Mouse (Mus musculus) liver, embryonic 13.5 days (tissue): ENCODE measurements around the gene Tiam1. TPM values are rescaled to one million over a fixed set of nuclear protein-coding genes. Genes with fewer than 3 reads are reported as not detected.
A peak's percentile ranks its signal among the peaks of the same experiment; 100 is the strongest.

Experiments used
- ATAC-seq: fragments of 200-750 bp; cut with Nextera tagmentation; 2 replicates; pipeline ENCODE4 v1.8.0; 2017; ENCODE audit warnings: low read depth, mild to moderate bottlenecking, moderate number of reproducible peaks, moderate library complexity
- DNase-seq: peaks from one replicate; pipeline ENCODE4 v3.0.0; 2022
- H3K27ac ChIP-seq: fragments of 300-500 bp; sonication (generic); 2 replicates; pipeline ENCODE4 v1.5.1; 2015; ENCODE audit warnings: moderate library complexity, mild to moderate bottlenecking, inconsistent platforms
- H3K27me3 ChIP-seq: fragments of 300-500 bp; sonication (generic); 2 replicates; pipeline ENCODE4 v1.6.1; 2015; ENCODE audit warnings: mild to moderate bottlenecking, inconsistent platforms
- H3K36me3 ChIP-seq: fragments of 300-500 bp; sonication (generic); 2 replicates; pipeline ENCODE4 v1.6.1; 2015; ENCODE audit warnings: mild to moderate bottlenecking, inconsistent platforms
- H3K4me1 ChIP-seq: fragments of 300-500 bp; sonication (generic); replicated peaks from 2 replicates; pipeline ENCODE4 v1.6.1; 2015; ENCODE audit warnings: inconsistent platforms
- H3K4me2 ChIP-seq: fragments of 300-500 bp; sonication (generic); 2 replicates; pipeline ENCODE4 v1.6.1; 2015; ENCODE audit warnings: inconsistent platforms, mild to moderate bottlenecking, moderate library complexity
- H3K4me3 ChIP-seq: fragments of 300-500 bp; sonication (generic); replicated peaks from 2 replicates; pipeline ENCODE4 v1.5.1; 2015; ENCODE audit warnings: mild to moderate bottlenecking, inconsistent platforms
- H3K9ac ChIP-seq: fragments of 300-500 bp; sonication (generic); 2 replicates; pipeline ENCODE4 v1.6.1; 2015; ENCODE audit warnings: mild to moderate bottlenecking, inconsistent platforms
- H3K9me3 ChIP-seq: fragments of 300-500 bp; sonication (generic); replicated peaks from 2 replicates; pipeline ENCODE4 v1.6.1; 2016; ENCODE audit warnings: inconsistent platforms
- WGBS: fragments of 180-500 bp; shearing (Covaris S2); methylation state at CpG from one replicate; pipeline ENCODE4 v1.1.7; 2015; ENCODE audit not compliant: insufficient replicate concordance; 5-methylcytosine and 5-hydroxymethylcytosine counted together
- polyA plus RNA-seq: library from polyadenylated mRNA; unstranded; fragments of >200 nt; fragmentation: Nextera tagmentation; extraction: Ambion mirVana; gene quantifications from 2 replicates; pipeline ENCODE4 v1.2.1, GENCODE M21; 2015

Gene Tiam1
- polyA plus RNA-seq, 1 experiment from 2014 or later, result 4.8 TPM

- Histone ChIP-seq H3K4me2 (no peak overlapping the region), H3K9ac (no peak overlapping the region), H3K4me3 (no peak overlapping the region), H3K27me3 (no peaks in the 10 kb centered on the region), H3K27ac (no peak overlapping the region), H3K4me1 (no peaks in the 10 kb centered on the region), H3K9me3 (no peaks in the 10 kb centered on the region), H3K36me3 (no peaks in the 10 kb centered on the region)
- no peak for ATAC-seq
- 78% methylated on average over 18 of the region's 18 CpGs for WGBS
- DNase-seq, result no peak
Observed at GRCm38 (mm10) chr16:90022932-90023664, 120.5 kb downstream of the Tiam1 start.

- Histone ChIP-seq H3K4me3 (no peak overlapping the region), H3K9me3 (no peaks in the 10 kb centered on the region), H3K4me1 (no peaks in the 10 kb centered on the region), H3K27me3 (no peaks in the 10 kb centered on the region), H3K36me3 (no peaks in the 10 kb centered on the region), H3K27ac (no peak overlapping the region), H3K9ac (no peak overlapping the region), H3K4me2 (no peak overlapping the region)
- ATAC-seq (no peak), DNase-seq (no peak)
- 64% methylated on average over 4 of the region's 4 CpGs for WGBS
Observed at GRCm38 (mm10) chr16:90016046-90016445, 127.5 kb downstream of the Tiam1 start.

GRCm38 (mm10) chr16:90014596-90014995 lies 129.0 kb downstream of the Tiam1 start:
- 73% methylated on average over 9 of the region's 9 CpGs for WGBS
- no peak for DNase-seq

GRCm38 (mm10) chr16:90011521-90012181 lies 131.9 kb downstream of the Tiam1 start:
- no peak for DNase-seq
- 78% methylated on average over 32 of the region's 32 CpGs for WGBS
- no peak for ATAC-seq
- Histone ChIP-seq H3K9ac (no peak overlapping the region), H3K27me3 (no peaks in the 10 kb centered on the region), H3K36me3 (no peaks in the 10 kb centered on the region), H3K27ac (no peak overlapping the region), H3K4me1 (no peaks in the 10 kb centered on the region), H3K4me3 (no peak overlapping the region), H3K9me3 (no peaks in the 10 kb centered on the region), H3K4me2 (no peak overlapping the region)

More at GRCm38 (mm10) chr16:90014596-90014995, 129.0 kb downstream of the Tiam1 start:
- Histone ChIP-seq H3K4me1 (no peaks in the 10 kb centered on the region), H3K27me3 (no peaks in the 10 kb centered on the region), H3K27ac (no peak overlapping the region), H3K4me2 (no peak overlapping the region), H3K9me3 (no peaks in the 10 kb centered on the region), H3K9ac (no peak overlapping the region), H3K4me3 (no peak overlapping the region), H3K36me3 (no peaks in the 10 kb centered on the region)
- no peak for ATAC-seq

- DNase-seq (no peak), ATAC-seq (no peak)
- Histone ChIP-seq H3K4me2 (no peak overlapping the region), H3K4me1 (no peaks in the 10 kb centered on the region), H3K9ac (no peak overlapping the region), H3K27me3 (no peaks in the 10 kb centered on the region), H3K9me3 (no peaks in the 10 kb centered on the region), H3K27ac (no peak overlapping the region), H3K36me3 (no peaks in the 10 kb centered on the region), H3K4me3 (no peak overlapping the region)
- 73% methylated on average over 6 of the region's 6 CpGs for WGBS
Observed at GRCm38 (mm10) chr16:90008504-90008903, 135.1 kb downstream of the Tiam1 start.

GRCm38 (mm10) chr16:90007391-90007977 lies 136.1 kb downstream of the Tiam1 start:
- H3K9ac ChIP-seq, result no peak overlapping the region
- no peaks in the 10 kb centered on the region for H3K27me3 ChIP-seq
- no peak overlapping the region for H3K4me2 ChIP-seq
- ATAC-seq, result no peak
- no peaks in the 10 kb centered on the region for H3K4me1 ChIP-seq
- DNase-seq, result no peak
- WGBS, result 83% methylated on average over 13 of the region's 13 CpGs
- no peak overlapping the region for H3K4me3 ChIP-seq
- H3K36me3 ChIP-seq, result no peaks in the 10 kb centered on the region
- H3K27ac ChIP-seq, result no peak overlapping the region
- no peaks in the 10 kb centered on the region for H3K9me3 ChIP-seq

GRCm38 (mm10) chr16:90003556-90003955 lies 140.0 kb downstream of the Tiam1 start:
- H3K36me3 ChIP-seq, result no peaks in the 10 kb centered on the region
- no peaks in the 10 kb centered on the region for H3K27me3 ChIP-seq
- H3K4me1 ChIP-seq, result no peaks in the 10 kb centered on the region
- DNase-seq, result no peak
- H3K4me2 ChIP-seq, result no peak overlapping the region
- H3K27ac ChIP-seq, result no peak overlapping the region
- WGBS, result 88% methylated on average over 14 of the region's 14 CpGs
- H3K4me3 ChIP-seq, result no peak overlapping the region
- ATAC-seq, result no peak
- H3K9ac ChIP-seq, result no peak overlapping the region
- H3K9me3 ChIP-seq, result no peaks in the 10 kb centered on the region

- no peaks in the 10 kb centered on the region for H3K9me3 ChIP-seq
- H3K4me2 ChIP-seq, result no peak overlapping the region
- H3K9ac ChIP-seq, result no peak overlapping the region
- no peak for ATAC-seq
- H3K27ac ChIP-seq, result no peak overlapping the region
- H3K36me3 ChIP-seq, result no peaks in the 10 kb centered on the region
- peaks cover 45% of the 10 kb centered on the region for H3K4me1 ChIP-seq
- no peak for DNase-seq
- H3K4me3 ChIP-seq, result no peak overlapping the region
- H3K27me3 ChIP-seq, result no peaks in the 10 kb centered on the region
- 76% methylated on average over 7 of the region's 7 CpGs for WGBS
Observed at GRCm38 (mm10) chr16:89995155-89995554, 148.4 kb downstream of the Tiam1 start.

- H3K9me3 ChIP-seq, result no peaks in the 10 kb centered on the region
- H3K27ac ChIP-seq, result peak overlapping the region; percentile 23; the same call in 1 of the 2 replicates
- H3K4me1 ChIP-seq, result peaks cover 52% of the 10 kb centered on the region
- DNase-seq (no peak), ATAC-seq (no peak)
- no peak overlapping the region for H3K9ac ChIP-seq
- 34% methylated on average over 17 of the region's 17 CpGs for WGBS
- H3K4me2 ChIP-seq, result peak overlapping the region; percentile 34
- H3K27me3 ChIP-seq, result no peaks in the 10 kb centered on the region
- H3K36me3 ChIP-seq, result no peaks in the 10 kb centered on the region
- peak overlapping the region; percentile 15; the same call in 1 of the 2 replicates for H3K4me3 ChIP-seq
Observed at GRCm38 (mm10) chr16:89993991-89994825, 149.4 kb downstream of the Tiam1 start.

GRCm38 (mm10) chr16:89993506-89993905 lies 150.1 kb downstream of the Tiam1 start:
- Histone ChIP-seq H3K4me3 (peak overlapping the region; percentile 15; the same call in 1 of the 2 replicates), H3K36me3 (no peaks in the 10 kb centered on the region), H3K4me1 (peaks cover 52% of the 10 kb centered on the region), H3K27me3 (no peaks in the 10 kb centered on the region), H3K4me2 (peak overlapping the region; percentile 34), H3K9me3 (no peaks in the 10 kb centered on the region), H3K27ac (peak overlapping the region; percentile 23; the same call in 1 of the 2 replicates), H3K9ac (no peak overlapping the region)
- ATAC-seq (no peak), DNase-seq (no peak)
- 46% methylated on average over 4 of the region's 4 CpGs for WGBS

GRCm38 (mm10) chr16:89991701-89992152 lies 151.8 kb downstream of the Tiam1 start:
- DNase-seq (peak; percentile 41), ATAC-seq (peak; percentile 78)
- Histone ChIP-seq H3K36me3 (no peaks in the 10 kb centered on the region), H3K9ac (no peak overlapping the region), H3K27ac (peak overlapping the region; percentile 47), H3K27me3 (no peaks in the 10 kb centered on the region), H3K9me3 (no peaks in the 10 kb centered on the region), H3K4me2 (peak overlapping the region; percentile 30; the same call in 1 of the 2 replicates), H3K4me3 (no peak overlapping the region), H3K4me1 (peaks cover 61% of the 10 kb centered on the region)
- 50% methylated on average over 12 of the region's 12 CpGs for WGBS
